Mouse (Mus musculus) myocyte (in vitro differentiated cells): Measurements from ENCODE around the gene Dennd1a. TPM values are rescaled to one million over a fixed set of nuclear protein-coding genes. Genes with fewer than 3 reads are reported as not detected.

Experiments
- H3K27me3 ChIP-seq: one replicate; pipeline ENCODE4 v1.6.1; 2011; ENCODE audit not compliant: control insufficient read depth, insufficient read depth, insufficient read length
- H3K36me3 ChIP-seq: one replicate; pipeline ENCODE4 v1.6.1; 2011; ENCODE audit not compliant: control insufficient read depth, insufficient read depth
- H3K4me2 ChIP-seq: one replicate; pipeline ENCODE4 v1.6.1; 2011; ENCODE audit warnings: low read depth, control low read depth
- H3K4me3 ChIP-seq: one replicate; pipeline ENCODE4 v1.5.1; 2011; ENCODE audit warnings: mild to moderate bottlenecking, control low read depth, moderate library complexity
- H3K79me2 ChIP-seq: one replicate; pipeline ENCODE4 v1.6.1; 2011; ENCODE audit not compliant: control insufficient read depth, insufficient read depth
- H3ac ChIP-seq: one replicate; pipeline ENCODE4 v1.6.1; 2011; ENCODE audit not compliant: control insufficient read depth, insufficient read length
- CEBPB ChIP-seq: IDR thresholded peaks from 2 replicates; pipeline ENCODE4 v1.6.1; 2011; ENCODE audit warnings: mild to moderate bottlenecking, moderate library complexity; ENCODE audit not compliant: poor library complexity, insufficient read depth, severe bottlenecking
- E2F4 ChIP-seq: IDR thresholded peaks from one replicate; pipeline ENCODE4 v1.6.1; 2011; ENCODE audit warnings: mild to moderate bottlenecking, control low read depth, moderate library complexity; ENCODE audit not compliant: insufficient read depth
- MAX ChIP-seq: IDR thresholded peaks from one replicate; pipeline ENCODE4 v1.6.1; 2011; ENCODE audit warnings: low read depth, mild to moderate bottlenecking, control low read depth
- MYOD1 ChIP-seq, 3 experiments: IDR thresholded peaks; one replicate each; pipeline ENCODE4 v1.6.1; 2011; ENCODE audit warnings: control low read depth in 2 of 3, low read depth in 2 of 3, mild to moderate bottlenecking in 2 of 3, moderate library complexity in 1 of 3; ENCODE audit not compliant: insufficient read length in 2 of 3, control insufficient read depth in 1 of 3
- MYOG ChIP-seq, 3 experiments: IDR thresholded peaks; one replicate each; pipeline ENCODE4 v1.6.1; 2011; ENCODE audit warnings: control low read depth in 2 of 3, low read depth in 2 of 3, mild to moderate bottlenecking in 2 of 3; ENCODE audit not compliant: insufficient read length in 2 of 3, control insufficient read depth in 1 of 3, insufficient read depth in 1 of 3
- POLR2A ChIP-seq: IDR thresholded peaks from one replicate; pipeline ENCODE4 v1.6.1; 2011; ENCODE audit warnings: low read depth, mild to moderate bottlenecking, control low read depth, moderate library complexity; ENCODE audit not compliant: insufficient read length
- POLR2AphosphoS2 ChIP-seq: IDR thresholded peaks from one replicate; pipeline ENCODE4 v1.6.1; 2011; ENCODE audit warnings: low read depth, control low read depth; ENCODE audit not compliant: insufficient read length
- REST ChIP-seq: IDR thresholded peaks from one replicate; pipeline ENCODE4 v1.6.1; 2011; ENCODE audit warnings: mild to moderate bottlenecking, control low read depth, moderate library complexity; ENCODE audit not compliant: insufficient read depth, insufficient read length
- TCF12 ChIP-seq: IDR thresholded peaks from one replicate; pipeline ENCODE4 v1.6.1; 2011; ENCODE audit warnings: mild to moderate bottlenecking, control low read depth; ENCODE audit not compliant: poor library complexity, insufficient read depth, severe bottlenecking
- USF1 ChIP-seq: IDR thresholded peaks from one replicate; pipeline ENCODE4 v1.6.1; 2011; ENCODE audit warnings: low read depth, mild to moderate bottlenecking, control low read depth, moderate library complexity
- polyA plus RNA-seq: library from polyadenylated mRNA; unstranded; fragments of >200 nt; fragmentation: generic; extraction: Trizol; gene quantifications from one replicate; pipeline ENCODE4 v1.2.1, GENCODE M21; 2012; ENCODE audit warnings: missing spikeins

Dennd1a gene
- polyA plus RNA-seq, 1 experiment, result 11.3 TPM

GRCm38 (mm10) chr2:37757016-37757415 is 530.2 kb downstream of the Dennd1a start:
- H3K27me3 ChIP-seq, result peaks cover 36% of the 10 kb centered on the region
- no peaks in the 10 kb centered on the region for H3K36me3 ChIP-seq
- no peaks in the 10 kb centered on the region for H3K79me2 ChIP-seq
- no peak overlapping the region for H3K4me2 ChIP-seq
- no peak overlapping the region for H3K4me3 ChIP-seq
- no peak overlapping the region for H3ac ChIP-seq
- TF ChIP-seq REST (no peak), MYOG (IDR thresholded peaks at IDR 0.05; ENCODE audit: control insufficient read depth in 1 of 3, insufficient read depth in 1 of 3, insufficient read length in 2 of 3, low read depth in 2 of 3) (no peak)

DNA sequence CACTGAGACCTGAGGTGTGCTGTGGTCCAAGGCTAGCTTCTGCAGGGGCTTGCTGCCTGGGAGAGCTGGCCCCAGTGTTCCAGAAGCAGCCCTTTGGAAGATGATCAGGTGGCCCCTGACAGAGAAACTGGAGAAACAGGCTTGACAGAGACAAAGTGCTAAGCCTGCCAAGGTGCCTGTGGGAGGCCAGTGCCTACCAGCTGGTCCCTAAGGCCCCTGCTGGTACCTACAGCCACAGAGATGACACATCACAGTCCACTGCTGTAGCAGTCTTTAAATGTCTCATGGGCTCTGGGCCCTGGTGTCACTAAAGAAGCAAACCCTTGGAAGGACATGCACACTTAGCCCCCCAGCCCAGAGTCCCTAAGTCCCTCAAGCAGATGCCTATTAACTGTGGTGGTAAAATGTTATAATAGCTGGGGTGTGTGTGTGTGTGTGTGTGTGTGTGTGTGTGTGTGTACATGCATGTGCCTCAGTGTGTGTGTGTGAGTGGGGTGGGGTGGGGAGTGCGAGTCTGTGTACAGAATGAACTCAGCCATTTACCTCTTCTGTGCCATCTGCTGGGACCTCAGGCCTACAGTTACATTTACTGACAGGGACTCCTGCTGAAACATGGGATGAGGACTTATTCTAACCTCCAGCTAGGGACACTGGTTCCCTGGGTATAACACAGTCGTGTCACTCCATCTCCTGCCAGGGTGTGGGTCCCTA is 530.8 kb downstream of the Dennd1a start:
- H3K4me2 ChIP-seq, result no peak overlapping the region

GRCm38 (mm10) chr2:37751114-37751513 is 536.1 kb downstream of the Dennd1a start:
- no peak overlapping the region for H3K4me3 ChIP-seq
- no peaks in the 10 kb centered on the region for H3K36me3 ChIP-seq
- peaks cover 21% of the 10 kb centered on the region for H3K27me3 ChIP-seq
- H3K4me2 ChIP-seq, result no peak overlapping the region
- no peaks in the 10 kb centered on the region for H3K79me2 ChIP-seq
- TF ChIP-seq TCF12 (no peak), POLR2AphosphoS2 (no peak), CEBPB (no peak), E2F4 (no peak), USF1 (no peak), POLR2A (no peak)
- H3ac ChIP-seq, result no peak overlapping the region

More for the DNA sequence above, 530.8 kb downstream of the Dennd1a start:
- H3K79me2 ChIP-seq, result no peaks in the 10 kb centered on the region
- H3K27me3 ChIP-seq, result peaks cover 32% of the 10 kb centered on the region
- H3K4me3 ChIP-seq, result no peak overlapping the region
- no peak overlapping the region for H3ac ChIP-seq
- no peaks in the 10 kb centered on the region for H3K36me3 ChIP-seq
- TF ChIP-seq TCF12 (no peak), REST (no peak), MYOD1 (IDR thresholded peaks at IDR 0.05; ENCODE audit: control insufficient read depth in 1 of 3, insufficient read length in 2 of 3, low read depth in 2 of 3) (no peak), CEBPB (no peak), POLR2A (no peak), USF1 (no peak), MAX (no peak), E2F4 (no peak)

DNA sequence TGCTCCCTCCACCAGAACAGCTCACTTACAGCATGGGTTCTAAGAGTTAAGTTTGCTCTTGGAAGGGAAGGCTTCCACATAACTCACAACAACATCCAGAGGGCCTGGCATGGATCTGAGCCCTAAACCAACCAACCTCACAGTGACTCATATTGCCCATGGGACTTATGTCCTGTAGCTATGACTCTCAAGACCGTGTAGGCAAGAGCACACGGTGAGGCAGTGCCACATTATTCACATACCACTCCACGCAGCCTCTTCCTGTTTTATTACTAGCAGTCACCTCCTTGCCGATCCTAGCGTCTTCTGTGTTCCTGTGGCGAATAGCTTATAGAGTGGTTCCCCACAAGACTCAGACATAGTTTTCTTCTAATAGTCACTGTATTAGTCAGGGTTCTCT is 537.9 kb downstream of the Dennd1a start:
- Histone ChIP-seq H3K4me2 (no peak overlapping the region), H3K36me3 (no peaks in the 10 kb centered on the region)

More for the DNA sequence above, 537.9 kb downstream of the Dennd1a start:
- no peak overlapping the region for H3K4me3 ChIP-seq
- H3K79me2 ChIP-seq, result no peaks in the 10 kb centered on the region
- peaks cover 17% of the 10 kb centered on the region for H3K27me3 ChIP-seq
- TF ChIP-seq MYOG (IDR thresholded peaks at IDR 0.05; ENCODE audit: control insufficient read depth in 1 of 3, insufficient read depth in 1 of 3, insufficient read length in 2 of 3, low read depth in 2 of 3), result no peak
- no peak for TF ChIP-seq CEBPB
- H3ac ChIP-seq, result no peak overlapping the region

Other genes starting within 250 kb of the Dennd1a start
- gene Lhx2, start 51.9 kb upstream of the Dennd1a start, polyA plus RNA-seq, result 0.89 TPM
- 25.6 TPM for gene Nek6, start 224.3 kb upstream of the Dennd1a start, polyA plus RNA-seq